ENCODE assay signal across 19 mouse cellular contexts in the genomic region with DNA sequence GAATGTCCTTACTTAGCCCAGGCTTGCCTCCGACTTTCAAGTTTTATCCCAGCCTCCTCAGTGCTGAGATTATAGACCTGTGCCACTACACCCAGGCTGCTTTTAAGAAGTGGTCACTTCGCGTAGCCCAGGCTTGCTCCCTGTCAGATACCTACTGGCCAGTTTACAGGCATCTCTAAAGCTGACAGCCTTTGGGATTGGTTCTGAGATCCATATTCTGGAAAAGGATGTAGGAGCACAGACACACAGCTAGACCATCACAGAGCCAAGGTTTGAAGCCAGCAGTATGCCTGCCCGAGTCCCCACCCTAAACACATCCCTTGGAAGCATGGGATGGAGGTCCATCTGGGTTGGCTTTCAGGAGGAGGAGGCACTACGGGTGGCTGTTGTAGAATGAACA. TPM values are rescaled to one million over a fixed set of nuclear protein-coding genes. Genes with fewer than 3 reads are reported as not detected.
A peak's percentile ranks its signal among the peaks of the same experiment; 100 is the strongest.
DNase-seq lines count a peak whose midpoint lies in the region; ATAC-seq and TF ChIP-seq lines count a peak whose summit lies in the region.
"Had no signal": no experiment of that assay in that cellular context is flagged by ENCODE, and none has a peak within 500 bp of the region (broad histone marks: within the 10 kb centered on the region; RNA-seq: fewer than 3 reads in every experiment).

No protein-coding gene starts in this region.

- H3K27me3 ChIP-seq in heart, embryonic 12.5 days (replicated peaks), result peaks cover 17% of the 10 kb centered on the region
- no peaks in the 10 kb centered on the region for H3K27me3 ChIP-seq in spleen, adult 2 months (ENCODE audit: control insufficient read depth, insufficient read depth, low read length)
- 0 out of 2 replicates have a peak, but pooled peaks cover 8% of the 10 kb centered on the region for H3K27me3 ChIP-seq in limb, embryonic 10.5 days (ENCODE audit: low read depth, poor library complexity, severe bottlenecking)
- H3K27me3 ChIP-seq: neural tube, embryonic 15.5 days; stomach, embryonic 15.5 days had no signal

- 0 out of 2 replicates have a peak, but pooled peaks have one; percentile 5 for ATAC-seq in heart, embryonic 12.5 days (ENCODE audit: insufficient number of reproducible peaks, low FRiP score)
- ATAC-seq: midbrain, embryonic 16.5 days had no signal

- no peak overlapping the region for H3K27ac ChIP-seq in heart, embryonic 12.5 days (ENCODE audit: poor library complexity, severe bottlenecking)
- H3K27ac ChIP-seq in spleen, adult 2 months (ENCODE audit: insufficient read depth, low read length), result peak overlapping the region; percentile 62
- H3K27ac ChIP-seq in brown adipose tissue, adult 24 weeks (replicated peaks; ENCODE audit: low read depth, low read length), result peak overlapping the region; percentile 35
- peak overlapping the region; percentile 22 for H3K27ac ChIP-seq in limb, embryonic 10.5 days
- H3K27ac ChIP-seq: hindbrain, embryonic 13.5 days; left cerebral cortex, adult 2 months had no signal

- H3K36me3 ChIP-seq in heart, embryonic 12.5 days, result no peaks in the 10 kb centered on the region
- H3K36me3 ChIP-seq in spleen, adult 2 months (ENCODE audit: control insufficient read depth, insufficient read depth, low read length), result no peaks in the 10 kb centered on the region
- H3K36me3 ChIP-seq in limb, embryonic 10.5 days, result no peaks in the 10 kb centered on the region
- H3K36me3 ChIP-seq: hindbrain, embryonic 13.5 days; neural tube, embryonic 15.5 days; stomach, embryonic 15.5 days had no signal

- DNase-seq in heart, adult 8-10 months (ENCODE audit: low spot score), result no peak
- DNase-seq in spleen, adult 2 months (ENCODE audit: low read depth in 1 of 2, low spot score in 2 of 2), result no peak
- no peak for DNase-seq in spleen, postnatal 14 days (ENCODE audit: low spot score in 2 of 2)
- no peak for DNase-seq in limb, embryonic 10.5 days (ENCODE audit: low spot score)
- no peak for DNase-seq in embryo, embryonic 11 days

- H3K4me1 ChIP-seq in heart, embryonic 12.5 days (replicated peaks), result peaks cover 12% of the 10 kb centered on the region
- H3K4me1 ChIP-seq in spleen, adult 2 months (ENCODE audit: control insufficient read depth, insufficient read depth, insufficient read length), result peaks cover 21% of the 10 kb centered on the region
- H3K4me1 ChIP-seq in brown adipose tissue, adult 24 weeks (ENCODE audit: control insufficient read depth, insufficient read depth, insufficient read length, low read length), result peaks cover 22% of the 10 kb centered on the region
- peaks cover 51% of the 10 kb centered on the region for H3K4me1 ChIP-seq in limb, embryonic 10.5 days

- no peaks in the 10 kb centered on the region for H3K9me3 ChIP-seq in heart, embryonic 12.5 days (replicated peaks)
- H3K9me3 ChIP-seq in limb, embryonic 10.5 days (replicated peaks), result no peaks in the 10 kb centered on the region
- H3K9me3 ChIP-seq: hindbrain, embryonic 13.5 days; neural tube, embryonic 15.5 days; stomach, embryonic 15.5 days had no signal

- no peak for TF ChIP-seq CTCF in spleen, adult 2 months (IDR thresholded peaks at IDR 0.05; ENCODE audit: extremely low read depth, insufficient read depth, insufficient read length, insufficient replicate concordance)

- no peak for TF ChIP-seq POLR2A in spleen, adult 2 months (IDR thresholded peaks at IDR 0.05; ENCODE audit: low read depth, low read length)

- H3K4me3 ChIP-seq in heart, embryonic 12.5 days, result no peak overlapping the region
- H3K4me3 ChIP-seq in spleen, adult 2 months (ENCODE audit: extremely low read depth, insufficient read depth, insufficient read length), result no peak overlapping the region
- no peak overlapping the region for H3K4me3 ChIP-seq in brown adipose tissue, adult 24 weeks (ENCODE audit: insufficient read depth, low read depth, low read length)
- no peak overlapping the region for H3K4me3 ChIP-seq in limb, embryonic 10.5 days
- H3K4me3 ChIP-seq: hindbrain, embryonic 13.5 days; left cerebral cortex, adult 2 months; neural tube, embryonic 15.5 days; stomach, embryonic 15.5 days had no signal

- no peak overlapping the region for H3K9ac ChIP-seq in heart, embryonic 12.5 days
- H3K9ac ChIP-seq: hindbrain, embryonic 13.5 days; neural tube, embryonic 15.5 days; stomach, embryonic 15.5 days had no signal

- H3K4me2 ChIP-seq in heart, embryonic 12.5 days, result no peak overlapping the region
- H3K4me2 ChIP-seq: heart, embryonic 11.5 days; hindbrain, embryonic 13.5 days; stomach, embryonic 15.5 days had no signal

- 88% methylated on average over 5 of the region's 5 CpGs for WGBS in heart, embryonic 12.5 days
- WGBS in spleen, adult 2 months, result 80% methylated on average over 5 of the region's 5 CpGs
- 92% methylated on average over 5 of the region's 5 CpGs for WGBS in limb, embryonic 10.5 days

RNA-seq across cellular contexts. Expression of a gene that starts 2.9 kb away (rescaled TPM):
- polyA plus RNA-seq in heart, embryonic 12.5 days (2016; fragmentation: Nextera tagmentation; extraction: Ambion mirVana), result 0.31 TPM in 1 of 2 replicates, not detected in the other
- not detected for total RNA-seq in heart, adult 8-10 months (2022)
- polyA plus RNA-seq in spleen, adult 2 months (2012; rRNA removed), result 0.61 and 0.81 TPM in 2 replicates
- not detected in 2 replicates for polyA plus RNA-seq in brown adipose tissue, adult 24 weeks (2012; ENCODE audit: insufficient read depth, insufficient read length, missing spikeins)
- not detected in 2 replicates for polyA plus RNA-seq in limb, embryonic 10.5 days (2016; fragmentation: Nextera tagmentation; extraction: Ambion mirVana)
- total RNA-seq: adrenal gland, postnatal 14 days; gastrocnemius, postnatal 10 days; heart, postnatal 14 days; left cerebral cortex, adult 2 months; megakaryocyte, adult 5-6 weeks had no signal
- polyA plus RNA-seq: hindbrain, embryonic 13.5 days; intestine, embryonic 14.5 days; limb, embryonic 11.5 days; neural tube, embryonic 15.5 days had no signal

RNA-seq across cellular contexts. Expression of a gene that starts 39.4 kb away (rescaled TPM):
- 2.9 and 4.3 TPM in 2 replicates for polyA plus RNA-seq in heart, embryonic 12.5 days (2016; fragmentation: Nextera tagmentation; extraction: Ambion mirVana)
- total RNA-seq in heart, adult 8-10 months (2022), result 1 to 10 TPM; 6.0 to 8.3 (median 6.9) TPM
- polyA plus RNA-seq in spleen, adult 2 months (2012; rRNA removed), result 165 and 240 TPM in 2 replicates
- polyA plus RNA-seq in brown adipose tissue, adult 24 weeks (2012; ENCODE audit: insufficient read depth, insufficient read length, missing spikeins), result 4.6 and 29.0 TPM in 2 replicates
- polyA plus RNA-seq in limb, embryonic 10.5 days (2016; fragmentation: Nextera tagmentation; extraction: Ambion mirVana), result 4.3 and 5.8 TPM in 2 replicates
